Mouse (Mus musculus) MN1 (cell line): Measurements from ENCODE around the gene Myo1b.

Experiments used
- DNase-seq: peaks from one replicate; pipeline ENCODE4 v3.0.0-alpha.2; 2016; ENCODE audit warnings: low spot score

The Myo1b gene

GRCm38 (mm10) chr1:51915576-51916156, at the start of gene Myo1b:
Myo1b (minus strand) TSS chr1:51916071.
- DNase-seq = peak; percentile 63

DNA sequence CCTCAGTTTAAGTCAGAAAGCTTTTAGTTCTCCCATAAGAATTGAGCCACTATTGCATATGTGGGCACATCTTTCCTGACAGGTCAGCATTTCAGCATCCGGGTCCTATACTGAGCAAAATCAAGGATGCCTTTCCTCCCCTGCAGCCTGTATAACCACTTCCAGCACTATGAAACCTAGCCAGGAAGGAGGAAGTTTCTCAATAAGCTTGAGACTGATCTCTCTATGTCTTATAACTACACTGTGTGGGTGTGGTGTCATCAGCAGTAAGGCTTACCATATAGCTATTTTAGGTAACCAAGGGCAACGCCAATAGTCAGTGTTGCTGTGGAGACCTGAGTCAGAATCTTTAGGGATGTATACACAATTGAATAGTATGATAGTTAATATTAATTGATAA, 48.8 kb upstream of the Myo1b start:
- no peak for DNase-seq

- no peak for DNase-seq
Observed at GRCm38 (mm10) chr1:51947116-51947515, 31.2 kb upstream of the Myo1b start.

DNA sequence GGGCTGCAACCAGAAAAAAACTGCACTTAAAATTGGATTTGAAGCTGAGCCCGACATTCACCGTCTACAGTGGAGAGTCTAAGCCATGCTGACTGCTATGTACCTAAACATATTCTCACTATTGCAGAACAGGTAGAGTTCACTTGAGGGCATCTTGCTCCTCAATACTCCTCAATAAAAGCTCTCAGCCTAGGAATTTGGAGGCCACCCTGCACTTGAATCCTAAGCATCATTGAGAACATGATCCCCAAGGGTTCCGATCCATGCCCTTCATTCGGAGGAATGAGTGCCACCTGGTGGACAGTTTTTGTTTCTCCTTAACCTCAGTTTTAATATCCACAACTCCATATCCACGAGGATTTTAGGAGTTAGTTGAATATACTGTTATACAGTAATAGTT, 28.9 kb upstream of the Myo1b start:
- peak; percentile 33 for DNase-seq

- DNase-seq = no peak
Observed at GRCm38 (mm10) chr1:51938357-51938756, 22.5 kb upstream of the Myo1b start.

DNA sequence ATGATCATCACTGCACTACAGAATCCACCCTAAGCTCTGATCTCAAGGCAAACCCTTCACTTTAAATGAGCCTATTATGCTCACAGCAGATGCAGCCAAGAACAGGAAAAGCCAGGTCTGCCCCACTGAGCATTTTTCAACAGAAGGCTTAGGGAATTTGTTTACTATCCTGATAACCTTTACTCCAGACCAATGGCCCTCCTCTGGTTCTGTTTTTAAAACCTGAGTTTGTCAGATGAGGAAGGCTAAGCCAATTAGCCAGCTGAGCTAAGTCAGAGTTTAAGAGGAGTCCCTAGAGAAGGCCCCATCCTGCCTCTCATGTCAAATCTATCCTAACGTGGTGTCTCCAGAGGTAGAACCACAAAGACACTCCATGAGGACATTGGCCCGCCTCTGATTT, 19.1 kb upstream of the Myo1b start:
- DNase-seq = no peak

- DNase-seq = no peak
Observed at GRCm38 (mm10) chr1:51934176-51934924, 18.5 kb upstream of the Myo1b start.

- no peak for DNase-seq
Observed at GRCm38 (mm10) chr1:51932826-51933225, 17.0 kb upstream of the Myo1b start.

GRCm38 (mm10) chr1:51931561-51931960, 15.7 kb upstream of the Myo1b start:
- no peak for DNase-seq

DNA sequence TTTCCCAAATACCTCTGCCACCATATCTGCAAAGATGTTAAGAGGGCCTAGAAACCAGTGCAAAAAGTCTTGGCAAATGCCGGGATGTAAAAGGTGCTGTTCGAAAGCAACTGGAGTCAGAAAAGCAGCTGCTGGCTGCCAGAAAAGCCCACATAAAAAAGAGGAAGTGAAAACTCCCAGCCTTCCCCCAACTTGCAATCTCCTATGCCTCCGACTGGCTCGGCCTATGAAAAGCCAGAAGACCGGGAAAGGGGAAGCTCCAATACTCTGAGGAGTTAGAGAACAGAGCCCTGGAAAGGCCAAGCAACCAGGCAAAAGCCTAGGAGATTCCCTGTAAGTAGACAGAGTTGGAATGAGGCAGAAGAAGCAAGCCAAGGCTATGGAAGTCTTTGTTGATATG, 14.7 kb upstream of the Myo1b start:
- no peak for DNase-seq

GRCm38 (mm10) chr1:51929557-51929956, 13.7 kb upstream of the Myo1b start:
- DNase-seq = no peak

DNA sequence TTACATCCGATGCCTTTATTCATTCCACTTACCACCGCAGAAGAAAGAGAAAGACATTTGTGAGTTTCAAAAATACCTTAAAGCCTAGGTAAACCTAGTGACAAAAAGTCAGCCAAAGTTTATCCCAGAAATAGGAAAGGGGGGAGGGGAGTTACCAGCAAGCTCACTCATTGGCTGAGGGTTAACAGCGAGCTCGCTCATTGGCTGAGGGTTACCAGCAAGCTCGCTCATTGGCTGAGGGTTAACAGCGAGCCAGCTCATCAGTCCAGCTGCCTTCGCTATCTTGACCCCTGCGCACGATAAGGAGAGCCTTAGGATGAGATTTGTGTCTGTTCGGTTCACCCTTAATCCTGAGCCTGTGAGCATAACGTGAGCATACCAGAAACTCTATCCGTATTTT, 6.9 kb upstream of the Myo1b start:
- no peak for DNase-seq

DNA sequence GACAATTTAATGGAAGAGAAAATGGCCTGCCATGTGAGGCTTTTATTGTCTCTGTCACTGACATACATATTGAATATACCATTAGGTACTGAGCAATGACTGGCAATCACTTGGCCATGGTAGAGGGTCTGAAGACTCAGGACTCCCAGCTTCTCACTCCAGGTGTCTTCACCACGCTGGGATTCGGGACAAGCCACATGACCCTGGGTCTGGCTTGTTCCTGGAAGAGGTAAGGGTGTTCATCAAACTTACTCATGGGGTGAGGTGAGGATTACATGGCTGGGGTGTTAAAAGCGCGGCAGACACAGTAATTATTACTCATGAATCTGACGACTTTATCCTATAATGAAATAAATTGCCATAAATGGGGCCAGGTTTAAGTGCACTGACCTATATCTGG, 405 bp upstream of the Myo1b start:
- no peak for DNase-seq

DNA sequence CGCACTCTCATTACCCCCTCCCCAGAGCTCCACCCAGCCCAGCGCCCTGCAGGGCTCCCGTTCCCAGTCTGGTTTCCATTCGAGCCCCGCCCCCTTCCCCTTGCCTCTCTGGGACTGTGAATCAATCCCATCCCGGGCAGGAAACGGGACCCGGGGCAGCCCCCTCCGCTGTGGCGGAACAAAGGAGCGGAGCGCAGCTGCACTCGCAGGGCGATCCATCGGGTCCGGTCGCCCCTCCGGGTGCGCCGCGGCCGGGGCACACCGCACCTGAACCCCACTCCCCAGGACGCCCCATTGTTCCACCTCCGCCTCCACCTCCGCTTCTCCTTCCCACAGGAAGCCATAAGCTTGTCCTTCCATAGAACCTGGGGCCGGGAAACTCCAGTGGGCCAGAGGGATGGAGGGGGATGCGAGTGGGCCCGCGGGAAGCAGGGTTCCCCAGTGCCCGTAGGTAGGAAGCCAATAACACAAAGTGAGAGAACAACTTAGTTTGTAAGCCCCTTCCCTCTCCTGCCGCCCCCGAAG, 758 bp downstream of the Myo1b start:
- DNase-seq = peak; percentile 75

GRCm38 (mm10) chr1:51914095-51914494, 1.8 kb downstream of the Myo1b start:
- no peak for DNase-seq

DNA sequence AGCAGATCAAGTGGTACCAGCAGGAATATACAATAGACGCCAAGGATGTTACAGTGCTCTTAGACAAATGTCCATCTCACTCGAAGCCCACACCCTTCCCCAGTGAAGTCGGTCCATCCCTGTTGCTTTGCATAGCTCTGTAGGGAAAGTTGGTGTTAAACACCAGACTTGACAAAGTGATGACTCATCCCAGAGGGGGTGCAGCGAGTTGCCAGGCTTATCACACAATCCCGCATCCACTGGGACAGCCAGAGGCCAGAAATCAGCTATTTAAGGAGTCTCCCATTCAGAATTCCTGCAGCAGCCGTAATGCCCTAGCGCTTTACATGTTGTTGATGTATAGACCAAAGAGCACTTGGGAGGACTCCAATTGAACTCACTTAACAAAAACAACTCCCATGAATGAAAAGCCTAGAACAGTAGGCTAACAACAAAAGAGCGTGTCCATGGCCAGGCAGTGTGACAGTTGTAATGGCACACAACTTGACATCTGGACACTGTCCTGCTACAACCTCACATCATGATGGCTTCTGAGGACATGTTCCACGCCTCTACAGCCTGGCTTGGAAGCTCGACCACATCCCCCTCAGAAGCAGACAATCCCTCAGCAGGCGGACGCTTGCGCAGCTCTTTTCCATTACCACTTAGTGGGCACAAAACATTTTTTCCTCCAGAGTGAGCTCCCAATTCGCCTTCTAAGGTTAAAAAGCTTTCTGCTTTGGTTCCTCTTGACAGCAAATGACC, 2.6 kb downstream of the Myo1b start:
- peak; percentile 30 for DNase-seq

DNA sequence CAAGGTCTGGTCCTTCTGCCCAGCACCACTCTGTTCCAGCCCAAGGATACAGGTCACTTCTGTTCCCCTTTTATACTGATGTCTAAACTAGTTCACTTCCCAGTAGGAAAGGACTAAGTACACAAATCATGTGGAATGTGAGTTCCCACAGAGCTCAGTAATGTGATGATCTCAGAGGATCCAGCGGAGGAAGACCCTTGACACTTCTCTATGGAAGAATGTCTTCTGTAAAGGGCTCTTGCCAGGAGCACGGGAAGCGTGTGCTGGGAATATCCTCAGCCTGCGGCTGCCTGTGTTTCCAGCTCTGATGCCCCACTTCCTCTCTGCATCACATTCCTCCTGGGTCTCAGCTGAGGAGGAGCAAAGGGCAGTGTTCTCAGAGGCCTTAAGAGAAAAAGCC, 4.5 kb downstream of the Myo1b start:
- no peak for DNase-seq

- no peak for DNase-seq
Observed at GRCm38 (mm10) chr1:51909204-51909603, 6.7 kb downstream of the Myo1b start.

GRCm38 (mm10) chr1:51907821-51908220, 8.1 kb downstream of the Myo1b start:
- no peak for DNase-seq

DNA sequence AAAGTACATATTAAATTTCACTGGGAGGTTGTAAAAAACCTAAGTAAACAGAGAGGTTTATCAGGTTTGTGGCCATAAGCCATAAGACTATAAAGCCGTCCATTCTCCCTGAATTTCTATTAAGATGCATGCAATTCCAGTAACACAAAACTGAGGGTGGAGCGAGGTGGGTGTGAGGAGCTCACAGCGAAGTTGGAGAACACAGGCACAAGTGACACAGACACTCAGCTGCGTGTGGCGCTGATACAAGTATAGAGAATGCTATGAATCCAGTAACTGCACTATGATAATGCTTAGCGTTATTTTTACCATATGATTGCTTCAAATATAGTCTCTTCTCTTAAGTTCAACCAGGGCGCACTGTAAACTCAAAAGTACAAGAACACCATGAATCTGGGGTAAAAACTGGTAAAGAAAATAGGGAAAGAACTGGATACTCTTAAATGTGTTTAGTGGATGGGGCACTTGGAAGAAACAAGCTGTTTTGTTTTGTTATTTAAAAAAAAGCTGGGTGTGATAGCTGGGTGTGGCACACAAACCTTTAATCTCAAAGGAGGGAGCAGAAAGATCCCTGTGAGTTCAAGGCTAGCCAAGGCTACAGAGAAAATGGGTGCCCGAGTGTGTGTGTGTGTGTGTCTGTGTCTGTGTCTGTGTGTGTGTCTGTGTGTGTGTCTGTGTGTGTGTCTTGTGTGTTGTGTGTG, 9.5 kb downstream of the Myo1b start:
- DNase-seq = no peak

GRCm38 (mm10) chr1:51905073-51905472, 10.8 kb downstream of the Myo1b start:
- DNase-seq = no peak

DNA sequence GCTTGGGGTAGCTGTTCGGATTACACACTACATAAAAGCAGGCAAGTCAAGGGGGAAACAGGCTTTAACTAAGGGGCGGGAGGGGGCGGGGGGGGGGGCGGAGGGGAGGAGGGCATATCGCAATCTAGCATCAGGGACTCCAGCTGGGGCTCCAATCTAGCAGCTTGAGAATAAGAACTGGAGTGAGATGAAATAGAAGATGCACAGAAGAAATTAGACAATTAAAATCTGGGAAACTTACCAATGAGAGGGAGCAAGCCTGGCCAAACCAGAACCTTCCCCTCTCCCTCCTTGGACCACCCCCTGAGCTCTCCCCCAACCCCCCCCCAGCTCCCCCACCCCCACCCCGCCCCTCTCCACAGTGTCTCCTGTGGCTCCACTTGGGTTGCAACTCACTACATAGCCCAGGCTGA, 18.7 kb downstream of the Myo1b start:
- no peak for DNase-seq
